Mouse (Mus musculus) hematopoietic multipotent progenitor cell, adult 10-12 weeks (in vitro differentiated cells): ENCODE results near the gene Sult4a1. TPM values are rescaled to one million over a fixed set of nuclear protein-coding genes. Genes with fewer than 3 reads are reported as not detected.

Experiments
- polyA plus RNA-seq: library from polyadenylated mRNA; stranded (reverse); fragments of >175 nt; gene quantifications from 2 replicates; pipeline ENCODE4 v1.2.3, GENCODE M21; 2012; ENCODE audit warnings: low replicate concordance

The Sult4a1 gene
- polyA plus RNA-seq = 0.43 TPM in 1 of 2 replicates, not detected in the other

DNA sequence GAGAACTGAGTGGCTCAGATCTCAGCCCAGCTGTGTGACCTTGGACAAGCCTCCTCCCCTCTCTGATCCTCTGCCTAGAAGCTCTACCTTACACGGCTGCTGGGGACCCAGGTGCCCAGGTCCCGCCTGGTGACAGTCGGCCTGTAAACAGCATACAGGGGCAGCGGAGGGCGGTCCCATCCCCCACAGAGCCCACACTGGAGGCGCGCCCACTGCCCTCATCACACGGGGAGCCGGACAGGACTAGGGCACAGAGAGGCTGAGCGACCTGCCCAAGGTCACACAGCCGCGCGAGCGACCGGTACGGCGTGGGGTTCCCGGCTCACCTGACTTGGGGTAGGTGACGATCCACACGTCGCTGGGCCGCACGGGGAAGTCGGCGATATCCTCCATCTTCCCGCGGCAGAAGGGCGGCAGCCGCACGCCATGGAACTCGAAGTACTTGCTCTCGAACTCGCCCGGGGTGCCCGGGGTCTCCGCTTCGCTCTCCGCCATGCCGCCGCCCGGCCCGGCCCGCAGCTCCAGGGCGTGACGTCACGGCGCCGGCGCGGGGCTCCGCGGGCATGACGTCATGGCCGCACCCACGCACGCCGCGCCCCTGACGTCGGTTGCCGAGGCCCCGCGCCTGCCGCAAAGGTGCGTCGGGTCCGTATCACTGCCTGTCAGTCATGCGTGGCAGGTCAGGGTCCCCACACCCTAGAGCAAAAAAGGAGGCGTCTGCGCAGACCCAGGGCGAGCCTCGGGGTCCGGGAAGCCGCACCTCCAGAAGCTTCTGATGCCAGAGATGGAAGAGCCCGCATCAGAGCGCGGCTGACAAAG, at the start of gene Sult4a1:
Gene Sult4a1, minus strand, starts transcription at position 650 of the 819 bp plus-strand sequence.

DNA sequence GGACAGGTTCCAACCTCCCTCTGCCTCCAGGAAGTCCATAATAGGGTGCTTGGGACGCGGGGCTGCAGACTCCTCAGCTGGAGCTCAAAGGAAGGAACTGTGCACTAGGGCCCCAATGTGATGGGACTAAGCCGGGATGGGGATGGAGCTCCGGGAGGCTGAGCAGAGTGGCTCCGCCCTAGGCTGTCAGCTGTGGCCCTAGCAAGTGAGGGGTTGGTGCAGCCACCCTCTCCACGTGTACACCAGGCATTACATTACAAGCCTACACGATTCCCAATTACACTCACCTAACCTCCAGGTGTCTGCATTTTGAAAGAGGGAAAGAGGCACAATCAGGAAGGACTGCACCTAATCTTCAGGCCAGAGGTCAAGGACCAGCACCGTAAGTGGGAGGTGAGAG, 17.5 kb upstream of the Sult4a1 start, which contains the start of gene Pnpla5:
Gene Pnpla5, minus strand, starts transcription at position 101 of the 400 bp plus-strand sequence.

DNA sequence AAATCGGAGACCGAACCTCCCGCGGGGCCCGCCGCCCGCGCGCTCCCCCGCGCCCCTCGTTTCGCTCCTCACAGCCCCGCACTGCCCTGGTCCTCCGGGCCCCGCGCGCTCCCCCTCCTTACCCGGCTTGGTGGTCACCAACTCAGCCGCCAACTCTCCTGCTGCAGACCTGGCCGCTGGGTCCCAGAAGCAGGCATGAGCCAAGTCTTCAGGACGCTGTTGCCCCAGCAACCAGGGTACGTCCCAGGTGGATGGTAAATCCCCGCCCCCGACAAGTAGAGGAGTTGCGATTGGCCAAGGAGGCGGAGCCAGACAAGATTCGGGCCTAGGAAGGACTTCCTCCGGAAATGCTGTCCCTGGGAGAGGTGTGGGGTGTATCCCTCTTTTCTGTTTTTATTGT, 40.4 kb downstream of the Sult4a1 start, which contains the start of gene Efcab6:
Gene Efcab6, minus strand, starts transcription at position 240 of the 400 bp plus-strand sequence.

Other genes with a start within 250 kb of the Sult4a1 start
- not detected in 2 replicates for gene Efcab6, start 40.4 kb downstream of the Sult4a1 start, polyA plus RNA-seq
- gene Pnpla5, start 17.4 kb upstream of the Sult4a1 start, polyA plus RNA-seq = 0.15 TPM in 1 of 2 replicates, not detected in the other
- gene Pnpla3, start 62.1 kb upstream of the Sult4a1 start, polyA plus RNA-seq = 0.09 TPM in 1 of 2 replicates, not detected in the other
- gene Samm50, start 86.5 kb upstream of the Sult4a1 start, polyA plus RNA-seq = 19.4 and 22.0 TPM in 2 replicates
- gene Parvb, start 126.3 kb upstream of the Sult4a1 start, polyA plus RNA-seq = 4.2 and 10.6 TPM in 2 replicates
- 30.2 and 79.7 TPM in 2 replicates for gene Parvg, start 218.3 kb upstream of the Sult4a1 start, polyA plus RNA-seq